Mouse (Mus musculus): ENCODE measurements around the gene Fig4. TPM values are rescaled to one million over a fixed set of nuclear protein-coding genes. Genes with fewer than 3 reads are reported as not detected.

Gene Fig4
- total and polyA plus RNA-seq, 2 experiments from 2014 or later = 30.4 to 32.6 TPM

DNA sequence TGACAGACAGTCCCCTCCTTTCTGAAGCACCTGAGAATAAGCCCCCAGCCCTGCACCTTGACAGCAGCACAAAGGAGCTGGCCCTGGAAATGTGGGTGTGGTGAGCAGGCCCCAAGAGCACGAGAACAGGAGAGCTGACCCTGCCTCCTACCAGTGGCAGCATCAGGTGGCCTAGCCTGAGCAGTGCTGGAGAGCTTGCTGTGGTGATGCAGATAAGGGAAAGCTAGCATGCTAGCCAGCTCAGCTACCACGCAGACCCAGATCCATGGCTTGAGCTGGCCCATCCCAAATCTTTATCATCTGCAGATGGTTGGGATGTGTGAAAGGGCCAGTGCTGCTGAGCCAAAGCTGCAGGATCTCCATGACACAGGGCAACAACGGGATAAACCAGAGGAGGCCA is 113.7 kb downstream of the Fig4 start:
- H3K9me3 ChIP-seq (ENCODE audit: low read length) = no peaks in the 10 kb centered on the region
- H3K4me2 ChIP-seq (ENCODE audit: low read depth, low read length) = no peak overlapping the region
- H3K4me3 ChIP-seq (ENCODE audit: low read length) = no peak overlapping the region
- no peak for TF ChIP-seq CTCF (IDR thresholded peaks at IDR 0.05; ENCODE audit: low read depth)
- H3K27ac ChIP-seq = no peak overlapping the region
- DNase-seq (ENCODE audit: low spot score) (no peak), ATAC-seq (no peak)
- 79% methylated on average over 3 of the region's 3 CpGs for WGBS
- H3K9ac ChIP-seq (replicated peaks; ENCODE audit: low read length) = no peak overlapping the region
- no peaks in the 10 kb centered on the region for H3K27me3 ChIP-seq (ENCODE audit: insufficient read depth, low read length)
- no peaks in the 10 kb centered on the region for H3K36me3 ChIP-seq (ENCODE audit: insufficient read depth, low read length)
- no peaks in the 10 kb centered on the region for H3K4me1 ChIP-seq (ENCODE audit: insufficient read depth, low read length)

DNA sequence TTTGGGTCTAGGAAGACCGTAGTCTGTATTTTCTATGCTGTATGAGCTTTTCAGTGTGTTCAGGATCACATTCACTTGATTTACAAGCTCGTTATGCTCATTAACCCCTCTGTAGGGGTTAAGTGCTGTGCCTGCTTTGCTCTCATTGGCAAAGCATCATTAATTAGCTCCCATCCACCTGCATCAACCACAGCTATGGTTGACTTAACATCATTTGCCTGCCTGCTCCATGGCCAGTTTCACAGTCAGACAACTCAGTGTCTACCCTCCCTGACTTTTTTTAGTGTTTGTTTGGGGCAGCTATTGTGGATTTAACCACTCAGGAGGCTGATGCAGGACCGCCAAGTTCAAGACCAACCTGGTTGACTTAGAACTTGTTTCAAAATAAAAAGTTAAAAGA is 119.1 kb downstream of the Fig4 start:
- ATAC-seq = no peak
- no peak overlapping the region for H3K4me3 ChIP-seq (ENCODE audit: low read length)
- H3K27ac ChIP-seq = no peak overlapping the region
- TF ChIP-seq CTCF (IDR thresholded peaks at IDR 0.05; ENCODE audit: low read depth) = no peak
- no peak overlapping the region for H3K9ac ChIP-seq (replicated peaks; ENCODE audit: low read length)
- no peaks in the 10 kb centered on the region for H3K4me1 ChIP-seq (ENCODE audit: insufficient read depth, low read length)
- no peaks in the 10 kb centered on the region for H3K27me3 ChIP-seq (ENCODE audit: insufficient read depth, low read length)
- no peaks in the 10 kb centered on the region for H3K36me3 ChIP-seq (ENCODE audit: insufficient read depth, low read length)
- no peak for DNase-seq (ENCODE audit: low spot score)
- 63% methylated on average over 3 of the region's 3 CpGs for WGBS
- no peak overlapping the region for H3K4me2 ChIP-seq (ENCODE audit: low read depth, low read length)
- H3K9me3 ChIP-seq (ENCODE audit: low read length) = no peaks in the 10 kb centered on the region

GRCm38 (mm10) chr10:41182644-41183043 is 120.4 kb downstream of the Fig4 start:
- no peaks in the 10 kb centered on the region for H3K27me3 ChIP-seq (ENCODE audit: insufficient read depth, low read length)
- ATAC-seq (no peak), DNase-seq (ENCODE audit: low spot score) (no peak)
- 19% methylated on average over 6 of the region's 6 CpGs for WGBS
- no peak overlapping the region for H3K4me3 ChIP-seq (ENCODE audit: low read length)
- H3K27ac ChIP-seq = no peak overlapping the region
- H3K4me1 ChIP-seq (ENCODE audit: insufficient read depth, low read length) = no peaks in the 10 kb centered on the region
- no peak overlapping the region for H3K9ac ChIP-seq (replicated peaks; ENCODE audit: low read length)
- no peak overlapping the region for H3K4me2 ChIP-seq (ENCODE audit: low read depth, low read length)
- no peaks in the 10 kb centered on the region for H3K9me3 ChIP-seq (ENCODE audit: low read length)
- H3K36me3 ChIP-seq (ENCODE audit: insufficient read depth, low read length) = no peaks in the 10 kb centered on the region
- no peak for TF ChIP-seq CTCF (IDR thresholded peaks at IDR 0.05; ENCODE audit: low read depth)

GRCm38 (mm10) chr10:41166141-41166540 is 136.9 kb downstream of the Fig4 start:
- no peak overlapping the region for H3K4me2 ChIP-seq (ENCODE audit: low read depth, low read length)
- DNase-seq (ENCODE audit: low spot score) = no peak
- no peak overlapping the region for H3K4me3 ChIP-seq (ENCODE audit: low read length)
- TF ChIP-seq CTCF (IDR thresholded peaks at IDR 0.05; ENCODE audit: low read depth) = no peak
- H3K4me1 ChIP-seq (ENCODE audit: insufficient read depth, low read length) = no peaks in the 10 kb centered on the region
- no peak for ATAC-seq
- no peak overlapping the region for H3K27ac ChIP-seq
- 87% methylated on average over 5 of the region's 5 CpGs for WGBS
- no peaks in the 10 kb centered on the region for H3K36me3 ChIP-seq (ENCODE audit: insufficient read depth, low read length)
- no peak overlapping the region for H3K9ac ChIP-seq (replicated peaks; ENCODE audit: low read length)
- no peaks in the 10 kb centered on the region for H3K9me3 ChIP-seq (ENCODE audit: low read length)
- H3K27me3 ChIP-seq (ENCODE audit: insufficient read depth, low read length) = no peaks in the 10 kb centered on the region

GRCm38 (mm10) chr10:41163108-41163507 is 140.0 kb downstream of the Fig4 start:
- Histone ChIP-seq H3K4me3 (ENCODE audit: low read length) (no peak overlapping the region), H3K27me3 (ENCODE audit: insufficient read depth, low read length) (no peaks in the 10 kb centered on the region), H3K36me3 (ENCODE audit: insufficient read depth, low read length) (no peaks in the 10 kb centered on the region), H3K9me3 (ENCODE audit: low read length) (no peaks in the 10 kb centered on the region), H3K27ac (no peak overlapping the region), H3K4me2 (ENCODE audit: low read depth, low read length) (no peak overlapping the region), H3K4me1 (ENCODE audit: insufficient read depth, low read length) (no peaks in the 10 kb centered on the region), H3K9ac (replicated peaks; ENCODE audit: low read length) (no peak overlapping the region)
- no peak for TF ChIP-seq CTCF (IDR thresholded peaks at IDR 0.05; ENCODE audit: low read depth)
- 82% methylated on average over 2 of the region's 2 CpGs for WGBS
- DNase-seq (ENCODE audit: low spot score) (no peak), ATAC-seq (no peak)

DNA sequence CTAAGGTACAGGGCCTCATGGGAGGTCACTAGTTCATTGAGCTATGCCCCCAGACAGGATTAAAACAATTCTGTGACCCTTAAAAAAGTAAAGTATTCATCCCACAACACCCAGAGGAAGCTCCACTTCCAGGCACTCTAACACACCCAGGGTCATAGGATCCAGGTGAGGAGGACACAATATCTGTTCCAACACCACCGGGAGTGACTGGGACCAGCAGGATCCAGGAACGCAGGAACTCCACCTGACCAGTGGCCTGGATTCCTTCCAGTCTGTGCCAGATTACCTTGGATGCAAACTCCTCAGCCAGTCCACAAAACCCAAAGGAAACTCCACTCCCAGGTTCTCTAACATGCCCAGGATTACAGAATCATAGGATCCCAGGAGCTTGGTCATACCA is 145.8 kb downstream of the Fig4 start:
- H3K4me1 ChIP-seq (ENCODE audit: insufficient read depth, low read length) = no peaks in the 10 kb centered on the region
- TF ChIP-seq CTCF (IDR thresholded peaks at IDR 0.05; ENCODE audit: low read depth) = no peak
- DNase-seq (ENCODE audit: low spot score) (no peak), ATAC-seq (no peak)
- no peaks in the 10 kb centered on the region for H3K9me3 ChIP-seq (ENCODE audit: low read length)
- no peak overlapping the region for H3K4me3 ChIP-seq (ENCODE audit: low read length)
- H3K27ac ChIP-seq = no peak overlapping the region
- no peak overlapping the region for H3K9ac ChIP-seq (replicated peaks; ENCODE audit: low read length)
- no peak overlapping the region for H3K4me2 ChIP-seq (ENCODE audit: low read depth, low read length)
- no peaks in the 10 kb centered on the region for H3K36me3 ChIP-seq (ENCODE audit: insufficient read depth, low read length)
- WGBS = 87% methylated on average over 2 of the region's 2 CpGs
- H3K27me3 ChIP-seq (ENCODE audit: insufficient read depth, low read length) = no peaks in the 10 kb centered on the region

DNA sequence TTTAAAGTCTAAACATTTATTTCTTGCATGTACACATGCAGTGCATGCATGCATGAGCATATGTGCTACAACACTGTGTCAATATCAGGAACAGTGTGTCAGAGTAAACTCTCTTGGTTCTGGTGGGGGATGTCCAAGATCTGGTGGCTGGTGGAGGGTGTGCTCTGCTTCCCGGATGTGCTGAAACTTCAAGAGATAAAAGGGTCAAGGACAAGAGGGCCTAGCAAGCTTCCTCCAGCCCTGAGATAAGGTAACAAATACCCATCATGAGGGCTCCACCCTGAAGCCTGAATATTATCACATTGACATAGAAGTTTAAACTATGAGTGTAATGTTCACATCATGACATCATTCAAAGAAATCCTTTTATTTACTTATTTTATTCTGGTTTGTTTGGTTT is 146.4 kb downstream of the Fig4 start:
- H3K36me3 ChIP-seq (ENCODE audit: insufficient read depth, low read length) = no peaks in the 10 kb centered on the region
- no peak overlapping the region for H3K9ac ChIP-seq (replicated peaks; ENCODE audit: low read length)
- no peak overlapping the region for H3K4me3 ChIP-seq (ENCODE audit: low read length)
- no peak for DNase-seq (ENCODE audit: low spot score)
- H3K9me3 ChIP-seq (ENCODE audit: low read length) = no peaks in the 10 kb centered on the region
- TF ChIP-seq CTCF (IDR thresholded peaks at IDR 0.05; ENCODE audit: low read depth) = no peak
- H3K27me3 ChIP-seq (ENCODE audit: insufficient read depth, low read length) = no peaks in the 10 kb centered on the region
- 100% methylated on average over 1 of the region's 1 CpGs for WGBS
- H3K27ac ChIP-seq = no peak overlapping the region
- H3K4me1 ChIP-seq (ENCODE audit: insufficient read depth, low read length) = peaks cover 3% of the 10 kb centered on the region; the same call in 1 of the 2 replicates
- H3K4me2 ChIP-seq (ENCODE audit: low read depth, low read length) = no peak overlapping the region
- no peak for ATAC-seq

Data from hindbrain, postnatal 0 days (tissue).